Mouse (Mus musculus): Measurements from ENCODE around the gene Ltbp1. TPM values are rescaled to one million over a fixed set of nuclear protein-coding genes. Genes with fewer than 3 reads are reported as not detected.
A peak's percentile ranks its signal among the peaks of the same experiment; 100 is the strongest.

Ltbp1 gene
- polyA plus RNA-seq, 1 experiment, result 4.7 TPM

DNA sequence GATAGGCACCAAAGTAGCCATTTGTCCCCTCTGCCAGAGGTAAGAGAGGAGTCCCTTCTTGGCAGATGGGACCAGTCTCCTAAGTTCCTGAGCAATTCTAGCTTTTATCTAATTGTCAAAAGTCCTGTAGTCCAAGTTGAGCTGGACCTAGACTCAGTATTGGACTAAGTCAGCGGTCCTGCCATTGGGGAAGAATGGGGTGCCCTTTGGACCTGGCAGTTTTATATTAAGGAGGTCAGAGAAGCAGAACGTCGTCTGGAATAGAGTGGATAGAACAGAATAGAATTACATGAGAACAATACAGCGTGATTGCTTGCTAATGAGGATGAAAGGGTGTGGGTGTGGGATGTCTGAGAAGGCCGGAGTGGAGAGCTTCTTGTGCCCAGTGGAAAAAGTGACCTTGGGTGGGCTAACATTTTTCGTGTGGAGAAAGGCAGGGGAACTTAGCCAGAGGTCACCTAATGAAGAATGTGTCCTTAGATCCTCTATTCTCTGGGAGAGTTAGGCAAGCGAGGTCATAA is 167.4 kb downstream of the Ltbp1 start:
- H3K27ac ChIP-seq (ENCODE audit: insufficient read depth, low read length), result no peak overlapping the region
- H3K4me3 ChIP-seq (ENCODE audit: insufficient read depth, low read length), result no peak overlapping the region
- TF ChIP-seq CTCF (IDR thresholded peaks at IDR 0.05; ENCODE audit: extremely low read depth, insufficient read depth, low read length) (no peak), POLR2A (IDR thresholded peaks at IDR 0.05; ENCODE audit: extremely low read depth, insufficient read depth, low read length) (no peak)
- H3K4me1 ChIP-seq (ENCODE audit: control insufficient read depth, insufficient read depth, low read length), result peaks cover 4% of the 10 kb centered on the region

DNA sequence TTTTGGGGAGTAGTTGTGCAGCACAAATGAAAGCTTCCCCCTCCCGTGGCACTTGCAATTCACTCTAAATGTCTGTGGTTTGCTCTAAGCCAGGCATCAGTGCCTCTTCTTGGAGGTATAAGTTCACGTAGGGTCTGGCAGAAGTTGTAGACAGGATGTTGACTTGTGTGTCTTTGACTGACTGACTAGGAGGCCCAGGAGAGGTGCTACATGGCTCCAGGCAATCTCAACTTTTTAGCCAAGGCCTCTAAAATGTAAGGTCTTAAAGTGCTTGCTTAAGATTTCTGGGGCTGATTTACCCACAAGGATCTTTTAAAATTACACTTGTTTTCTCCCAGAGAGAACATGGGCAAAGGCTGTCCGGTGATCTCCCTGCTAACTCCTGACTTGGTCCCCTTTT is 169.1 kb downstream of the Ltbp1 start:
- H3K27ac ChIP-seq (ENCODE audit: insufficient read depth, low read length), result no peak overlapping the region

GRCm38 (mm10) chr17:75177920-75178867 is 172.8 kb downstream of the Ltbp1 start:
- Histone ChIP-seq H3K4me3 (ENCODE audit: insufficient read depth, low read length) (peak overlapping the region; percentile 29), H3K27ac (ENCODE audit: insufficient read depth, low read length) (no peak overlapping the region), H3K4me1 (ENCODE audit: control insufficient read depth, insufficient read depth, low read length) (no peaks in the 10 kb centered on the region)
- TF ChIP-seq POLR2A (IDR thresholded peaks at IDR 0.05; ENCODE audit: extremely low read depth, insufficient read depth, low read length) (no peak), CTCF (IDR thresholded peaks at IDR 0.05; ENCODE audit: extremely low read depth, insufficient read depth, low read length) (no peak)

More for the DNA sequence above, 169.1 kb downstream of the Ltbp1 start:
- TF ChIP-seq POLR2A (IDR thresholded peaks at IDR 0.05; ENCODE audit: extremely low read depth, insufficient read depth, low read length) (no peak), CTCF (IDR thresholded peaks at IDR 0.05; ENCODE audit: extremely low read depth, insufficient read depth, low read length) (no peak)
- Histone ChIP-seq H3K4me3 (ENCODE audit: insufficient read depth, low read length) (no peak overlapping the region), H3K4me1 (ENCODE audit: control insufficient read depth, insufficient read depth, low read length) (no peaks in the 10 kb centered on the region)

DNA sequence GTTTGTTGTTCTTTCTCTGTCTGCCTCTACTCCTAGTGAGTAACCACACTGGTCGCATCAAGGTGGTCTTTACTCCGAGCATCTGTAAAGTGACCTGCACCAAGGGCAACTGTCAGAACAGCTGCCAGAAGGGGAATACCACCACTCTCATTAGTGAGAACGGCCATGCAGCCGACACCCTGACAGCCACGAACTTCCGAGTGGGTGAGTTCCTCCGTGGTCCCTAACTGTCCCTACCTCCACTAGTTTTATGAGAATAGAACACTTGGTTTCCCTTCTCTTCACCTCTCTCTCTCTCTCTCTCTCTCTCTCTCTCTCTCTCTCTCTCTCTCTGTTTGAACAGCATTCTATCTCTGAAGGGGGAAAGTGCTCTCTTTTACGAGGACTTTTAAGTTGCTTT is 173.6 kb downstream of the Ltbp1 start:
- TF ChIP-seq POLR2A (IDR thresholded peaks at IDR 0.05; ENCODE audit: extremely low read depth, insufficient read depth, low read length) (no peak), CTCF (IDR thresholded peaks at IDR 0.05; ENCODE audit: extremely low read depth, insufficient read depth, low read length) (no peak)
- no peak overlapping the region for H3K27ac ChIP-seq (ENCODE audit: insufficient read depth, low read length)
- H3K4me3 ChIP-seq (ENCODE audit: insufficient read depth, low read length), result peak overlapping the region; percentile 29
- no peaks in the 10 kb centered on the region for H3K4me1 ChIP-seq (ENCODE audit: control insufficient read depth, insufficient read depth, low read length)

DNA sequence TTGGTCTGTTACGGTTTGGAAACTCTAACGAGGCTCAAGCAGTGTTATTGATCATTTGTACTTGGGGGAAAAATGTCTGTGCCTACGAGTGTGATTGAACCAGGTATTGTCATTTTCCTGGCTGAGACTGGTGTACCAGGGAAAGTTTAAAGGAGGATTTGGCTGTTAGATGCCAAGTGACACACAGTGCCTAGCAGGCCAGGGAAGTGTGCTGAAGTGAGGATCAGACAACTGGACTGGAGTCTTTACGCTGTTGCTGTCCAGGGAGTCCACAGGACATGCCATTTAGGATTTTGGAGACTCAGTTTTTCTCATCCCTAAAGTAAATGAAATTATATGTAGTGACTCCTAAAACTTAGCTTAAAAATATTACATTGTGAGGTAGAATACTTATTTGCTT is 174.9 kb downstream of the Ltbp1 start:
- H3K27ac ChIP-seq (ENCODE audit: insufficient read depth, low read length), result no peak overlapping the region
- H3K4me3 ChIP-seq (ENCODE audit: insufficient read depth, low read length), result peak overlapping the region; percentile 19; the same call in 1 of the 2 replicates
- no peaks in the 10 kb centered on the region for H3K4me1 ChIP-seq (ENCODE audit: control insufficient read depth, insufficient read depth, low read length)
- TF ChIP-seq POLR2A (IDR thresholded peaks at IDR 0.05; ENCODE audit: extremely low read depth, insufficient read depth, low read length) (no peak), CTCF (IDR thresholded peaks at IDR 0.05; ENCODE audit: extremely low read depth, insufficient read depth, low read length) (no peak)

DNA sequence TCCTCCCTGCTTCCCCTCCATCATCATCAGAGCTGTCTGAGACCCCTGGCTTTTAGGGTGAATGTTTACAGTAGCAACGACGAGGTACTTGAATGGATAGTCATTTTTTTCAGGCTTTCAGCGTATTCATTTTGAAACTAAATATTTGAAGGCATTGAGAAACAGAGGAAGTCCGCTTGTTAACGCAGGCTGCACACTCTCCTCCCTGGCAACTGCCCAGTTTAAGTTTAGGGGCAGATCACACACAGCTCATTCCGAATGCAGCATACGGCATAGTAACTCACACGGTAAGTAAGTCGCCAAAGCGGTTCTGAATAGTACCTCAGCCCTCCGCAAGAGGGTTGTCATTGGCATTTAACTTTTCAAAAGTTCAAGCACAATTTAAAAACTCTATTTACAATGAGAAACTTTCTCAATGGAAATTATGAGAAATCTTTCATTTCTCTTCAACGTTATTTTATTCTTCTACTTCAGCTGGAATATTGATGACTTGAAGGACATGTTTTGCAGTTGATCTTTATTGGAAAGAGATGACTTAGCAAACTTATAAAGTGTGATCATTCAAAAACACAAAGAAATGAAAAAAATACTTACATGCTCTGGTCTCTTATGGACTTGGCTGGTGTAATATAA is 175.7 kb downstream of the Ltbp1 start:
- Histone ChIP-seq H3K4me3 (ENCODE audit: insufficient read depth, low read length) (peak overlapping the region; percentile 19), H3K4me1 (ENCODE audit: control insufficient read depth, insufficient read depth, low read length) (no peaks in the 10 kb centered on the region), H3K27ac (ENCODE audit: insufficient read depth, low read length) (no peak overlapping the region)
- TF ChIP-seq POLR2A (IDR thresholded peaks at IDR 0.05; ENCODE audit: extremely low read depth, insufficient read depth, low read length) (no peak), CTCF (IDR thresholded peaks at IDR 0.05; ENCODE audit: extremely low read depth, insufficient read depth, low read length) (no peak)

DNA sequence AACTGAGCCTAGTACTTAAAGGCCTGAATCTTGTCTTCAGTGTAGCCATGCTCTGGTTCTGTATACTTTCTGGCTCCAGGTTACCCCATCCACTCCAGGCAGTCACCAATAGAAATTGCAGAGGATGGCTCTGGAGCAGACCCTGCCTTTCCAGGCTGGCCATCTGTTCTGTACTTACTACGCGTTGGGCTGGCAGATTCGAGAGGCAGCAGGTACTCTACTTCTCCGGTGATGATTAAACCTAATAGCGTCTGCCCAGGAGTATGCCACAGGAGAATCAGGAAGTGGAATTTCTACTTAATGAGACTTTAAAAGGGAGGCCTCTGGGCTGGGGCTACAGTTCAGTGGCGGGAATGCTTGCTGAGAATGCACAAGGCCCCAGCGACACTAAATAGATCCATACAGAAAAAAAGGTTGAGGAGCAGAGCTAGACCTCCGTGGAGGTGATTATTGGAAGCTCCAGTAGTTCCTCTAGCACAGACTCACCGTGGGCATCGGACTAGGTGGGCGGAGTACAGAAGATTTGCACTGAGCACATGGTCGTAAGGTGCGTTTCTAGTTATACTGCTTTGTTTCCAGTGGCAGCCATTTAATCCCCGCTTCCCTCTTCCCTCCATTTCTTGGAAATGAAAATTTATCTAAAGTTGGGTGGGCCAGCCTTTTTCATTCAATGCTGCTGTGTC is 177.1 kb downstream of the Ltbp1 start:
- no peak overlapping the region for H3K4me3 ChIP-seq (ENCODE audit: insufficient read depth, low read length)
- H3K27ac ChIP-seq (ENCODE audit: insufficient read depth, low read length), result no peak overlapping the region
- no peaks in the 10 kb centered on the region for H3K4me1 ChIP-seq (ENCODE audit: control insufficient read depth, insufficient read depth, low read length)
- no peak for TF ChIP-seq POLR2A (IDR thresholded peaks at IDR 0.05; ENCODE audit: extremely low read depth, insufficient read depth, low read length)
- TF ChIP-seq CTCF (IDR thresholded peaks at IDR 0.05; ENCODE audit: extremely low read depth, insufficient read depth, low read length), result no peak

- Histone ChIP-seq H3K27ac (ENCODE audit: insufficient read depth, low read length) (no peak overlapping the region), H3K4me1 (ENCODE audit: control insufficient read depth, insufficient read depth, low read length) (no peaks in the 10 kb centered on the region), H3K4me3 (ENCODE audit: insufficient read depth, low read length) (no peak overlapping the region)
- TF ChIP-seq POLR2A (IDR thresholded peaks at IDR 0.05; ENCODE audit: extremely low read depth, insufficient read depth, low read length) (no peak), CTCF (IDR thresholded peaks at IDR 0.05; ENCODE audit: extremely low read depth, insufficient read depth, low read length) (no peak)
These were observed 181.6 kb downstream of the Ltbp1 start for GRCm38 (mm10) chr17:75186732-75187509.
